Mouse (Mus musculus) left cerebral cortex, adult 9 months (tissue): ENCODE results near the gene Arid5b.
A peak's percentile ranks its signal among the peaks of the same experiment; 100 is the strongest.

ENCODE experiments used
- DNase-seq, 2 experiments: peaks; one replicate each; pipeline ENCODE4 v3.0.0; 2022; ENCODE audit warnings: low spot score in 2 of 2

The Arid5b gene

GRCm38 (mm10) chr10:68193561-68193960 is 85.0 kb downstream of the Arid5b start:
- peak in 1 of 2 experiments; percentile 19 for DNase-seq

GRCm38 (mm10) chr10:68192824-68193255 is 85.7 kb downstream of the Arid5b start:
- no peak for DNase-seq

GRCm38 (mm10) chr10:68191691-68192380 is 86.7 kb downstream of the Arid5b start:
- DNase-seq, result peak in 1 of 2 experiments; percentile 47

GRCm38 (mm10) chr10:68191146-68191545 is 87.4 kb downstream of the Arid5b start:
- no peak for DNase-seq

GRCm38 (mm10) chr10:68189847-68190246 is 88.7 kb downstream of the Arid5b start:
- no peak for DNase-seq

- no peak for DNase-seq
Measured at GRCm38 (mm10) chr10:68183096-68183495, 95.4 kb downstream of the Arid5b start.

- DNase-seq, result no peak
Measured at GRCm38 (mm10) chr10:68182266-68182665, 96.3 kb downstream of the Arid5b start.

GRCm38 (mm10) chr10:68181156-68181555 is 97.4 kb downstream of the Arid5b start:
- no peak for DNase-seq

GRCm38 (mm10) chr10:68180721-68181120 is 97.8 kb downstream of the Arid5b start:
- no peak for DNase-seq

- DNase-seq, result no peak
Measured at GRCm38 (mm10) chr10:68180151-68180550, 98.4 kb downstream of the Arid5b start.

- DNase-seq, result no peak
Measured at GRCm38 (mm10) chr10:68179741-68180140, 98.8 kb downstream of the Arid5b start.

GRCm38 (mm10) chr10:68179339-68179738 is 99.2 kb downstream of the Arid5b start:
- no peak for DNase-seq

GRCm38 (mm10) chr10:68177697-68178485 is 100.6 kb downstream of the Arid5b start:
- DNase-seq, result no peak

GRCm38 (mm10) chr10:68175811-68176210 is 102.7 kb downstream of the Arid5b start:
- no peak for DNase-seq

- no peak for DNase-seq
Measured at GRCm38 (mm10) chr10:68173634-68174033, 104.9 kb downstream of the Arid5b start.

GRCm38 (mm10) chr10:68172906-68173305 is 105.6 kb downstream of the Arid5b start:
- no peak for DNase-seq

GRCm38 (mm10) chr10:68171974-68172373 is 106.6 kb downstream of the Arid5b start:
- DNase-seq, result no peak

GRCm38 (mm10) chr10:68168613-68169012 is 109.9 kb downstream of the Arid5b start:
- no peak for DNase-seq

- DNase-seq, result no peak
Measured at GRCm38 (mm10) chr10:68168141-68168540, 110.4 kb downstream of the Arid5b start.

- DNase-seq, result no peak
Measured at GRCm38 (mm10) chr10:68167118-68167517, 111.4 kb downstream of the Arid5b start.

- no peak for DNase-seq
Measured at GRCm38 (mm10) chr10:68166695-68167086, 111.8 kb downstream of the Arid5b start.

- no peak for DNase-seq
Measured at GRCm38 (mm10) chr10:68165709-68166694, 112.5 kb downstream of the Arid5b start.
